Mouse (Mus musculus) kidney, embryonic 16.5 days (tissue): ENCODE data around the gene Ccdc124. TPM values are rescaled to one million over a fixed set of nuclear protein-coding genes. Genes with fewer than 3 reads are reported as not detected.

ENCODE experiments used
- ATAC-seq: fragments of 200-750 bp; cut with Nextera tagmentation; 2 replicates; pipeline ENCODE4 v1.8.0; 2017; ENCODE audit warnings: moderate TSS enrichment; ENCODE audit not compliant: low FRiP score, low TSS enrichment
- H3K27ac ChIP-seq: fragments of 300-500 bp; sonication (generic); 2 replicates; pipeline ENCODE4 v1.5.1; 2014; ENCODE audit warnings: low read length
- H3K27me3 ChIP-seq: fragments of 300-500 bp; sonication (generic); 2 replicates; pipeline ENCODE4 v1.6.1; 2014; ENCODE audit warnings: low read length, control low read depth, mixed read lengths; ENCODE audit not compliant: insufficient read depth
- H3K36me3 ChIP-seq: fragments of 300-500 bp; sonication (generic); 2 replicates; pipeline ENCODE4 v1.6.1; 2014; ENCODE audit warnings: low read length, control low read depth, mixed read lengths; ENCODE audit not compliant: insufficient read depth
- H3K4me1 ChIP-seq: fragments of 300-500 bp; sonication (generic); 2 replicates; pipeline ENCODE4 v1.6.1; 2014; ENCODE audit warnings: low read length, control low read depth, mixed read lengths; ENCODE audit not compliant: insufficient read depth
- H3K4me2 ChIP-seq: fragments of 300-500 bp; sonication (generic); replicated peaks from 2 replicates; pipeline ENCODE4 v1.6.1; 2014; ENCODE audit warnings: low read depth, low read length
- H3K4me3 ChIP-seq: fragments of 300-500 bp; sonication (generic); 2 replicates; pipeline ENCODE4 v1.5.1; 2014; ENCODE audit warnings: mild to moderate bottlenecking, low read length
- H3K9ac ChIP-seq: fragments of 300-500 bp; sonication (generic); replicated peaks from 2 replicates; pipeline ENCODE4 v1.6.1; 2014; ENCODE audit warnings: low read length
- H3K9me3 ChIP-seq: fragments of 300-500 bp; sonication (generic); 2 replicates; pipeline ENCODE4 v1.6.1; 2016; ENCODE audit warnings: low read length, control low read depth
- WGBS: fragments of 180-500 bp; shearing (Covaris S2); extraction: QIAGEN DNeasy Blood & Tissue Kit; methylation state at CpG from one replicate; pipeline ENCODE4 v1.1.7; 2014; 5-methylcytosine and 5-hydroxymethylcytosine counted together
- polyA plus RNA-seq: library from polyadenylated mRNA; unstranded; fragments of >200 nt; fragmentation: Nextera tagmentation; extraction: Ambion mirVana; gene quantifications from 2 replicates; pipeline ENCODE4 v1.2.1, GENCODE M21; 2015

The Ccdc124 gene
- polyA plus RNA-seq, 1 experiment from 2014 or later: 114 TPM

- no peak for ATAC-seq
- Histone ChIP-seq H3K4me3 (no peak overlapping the region), H3K36me3 (no peaks in the 10 kb centered on the region), H3K9me3 (no peaks in the 10 kb centered on the region), H3K27me3 (no peaks in the 10 kb centered on the region), H3K4me1 (peaks cover 3% of the 10 kb centered on the region; the same call in 1 of the 2 replicates), H3K9ac (no peak overlapping the region), H3K4me2 (no peak overlapping the region), H3K27ac (no peak overlapping the region)
- 81% methylated on average over 4 of the region's 4 CpGs for WGBS
Observed at GRCm38 (mm10) chr8:70850947-70851346, 22.8 kb downstream of the Ccdc124 start.

DNA sequence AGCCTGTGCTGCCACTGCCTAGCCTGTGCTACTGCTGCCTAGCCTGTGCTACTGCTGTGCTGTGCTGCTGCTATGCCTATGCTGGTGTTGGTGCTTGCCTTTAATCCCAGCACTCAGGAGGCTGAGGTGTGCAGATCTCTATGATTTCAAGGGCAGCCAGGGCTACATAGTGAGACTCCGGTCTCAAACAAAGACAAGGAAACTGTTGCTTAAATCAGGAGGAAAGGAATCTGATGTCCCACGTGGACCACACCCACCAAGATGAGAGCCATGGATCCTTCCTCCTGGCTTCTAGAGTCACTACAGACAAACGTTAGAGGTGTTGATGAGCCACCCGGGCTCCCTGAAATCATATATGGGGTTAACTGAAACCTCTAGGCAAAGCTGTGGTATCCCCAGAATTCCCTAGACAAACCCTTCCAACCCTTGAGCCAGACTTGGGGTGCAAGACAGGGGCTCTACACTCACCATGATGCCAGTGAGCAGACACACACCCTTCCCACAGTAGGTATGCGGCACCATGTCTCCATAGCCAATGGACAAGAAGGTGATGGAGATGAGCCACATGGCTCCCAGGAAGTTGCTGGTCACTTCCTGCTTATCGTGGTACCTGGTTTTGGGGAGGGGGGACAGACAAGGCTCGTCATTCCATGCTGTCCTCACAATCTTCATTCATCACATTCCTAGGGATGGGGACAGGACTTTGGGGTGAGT is 23.4 kb downstream of the Ccdc124 start:
- Histone ChIP-seq H3K9ac (no peak overlapping the region), H3K27ac (no peak overlapping the region), H3K4me1 (peaks cover 3% of the 10 kb centered on the region; the same call in 1 of the 2 replicates), H3K27me3 (no peaks in the 10 kb centered on the region), H3K9me3 (no peaks in the 10 kb centered on the region), H3K36me3 (no peaks in the 10 kb centered on the region), H3K4me2 (no peak overlapping the region), H3K4me3 (no peak overlapping the region)
- WGBS: 78% methylated on average over 7 of the region's 7 CpGs
- no peak for ATAC-seq

- Histone ChIP-seq H3K9ac (no peak overlapping the region), H3K4me1 (peaks cover 3% of the 10 kb centered on the region; the same call in 1 of the 2 replicates), H3K4me3 (no peak overlapping the region), H3K27me3 (no peaks in the 10 kb centered on the region), H3K36me3 (no peaks in the 10 kb centered on the region), H3K4me2 (no peak overlapping the region), H3K9me3 (no peaks in the 10 kb centered on the region), H3K27ac (no peak overlapping the region)
- ATAC-seq: no peak
- WGBS: 80% methylated on average over 3 of the region's 3 CpGs
Observed at GRCm38 (mm10) chr8:70849333-70849990, 24.3 kb downstream of the Ccdc124 start.

DNA sequence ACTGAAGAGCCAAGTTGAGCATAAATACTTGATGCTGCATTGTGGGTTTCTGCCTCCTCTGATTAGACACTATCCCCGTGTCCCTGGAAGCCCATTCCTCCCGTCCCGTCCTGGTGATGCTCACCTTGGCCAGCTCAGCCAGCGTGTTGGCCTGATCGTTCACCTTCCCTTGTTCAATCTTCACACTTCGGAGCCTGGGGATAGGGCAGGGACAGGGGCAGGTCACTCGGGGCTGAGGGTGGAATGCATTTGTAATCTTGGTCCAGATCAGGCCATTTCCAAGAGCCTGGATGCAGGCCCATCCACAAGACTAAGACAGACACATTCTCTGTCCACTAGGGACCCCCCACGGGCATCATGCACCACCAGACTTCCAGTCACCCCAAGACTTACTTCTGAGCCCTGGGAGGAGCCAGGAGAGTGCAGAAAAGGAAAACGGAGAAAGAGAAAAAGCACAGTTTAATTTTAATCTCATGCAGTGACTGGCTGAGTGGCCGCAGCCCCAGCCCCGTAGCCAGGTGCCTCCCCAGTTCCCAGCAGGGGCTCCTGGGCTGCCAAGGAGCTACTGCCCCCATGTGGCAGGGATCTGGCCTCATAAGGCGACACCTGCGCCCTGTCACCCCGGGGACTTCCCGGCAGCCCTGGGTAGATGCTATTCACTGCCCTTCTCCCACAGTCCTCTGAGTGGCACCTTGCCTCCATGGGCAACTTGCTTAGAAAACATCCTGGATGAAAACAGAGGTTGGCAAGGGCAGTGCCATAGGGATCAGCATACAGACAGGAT is 27.2 kb downstream of the Ccdc124 start:
- H3K27ac ChIP-seq: no peak overlapping the region
- 52% methylated on average over 15 of the region's 15 CpGs for WGBS
- no peaks in the 10 kb centered on the region for H3K9me3 ChIP-seq
- H3K4me2 ChIP-seq: no peak overlapping the region
- H3K4me3 ChIP-seq: no peak overlapping the region
- H3K27me3 ChIP-seq: no peaks in the 10 kb centered on the region
- H3K9ac ChIP-seq: no peak overlapping the region
- H3K36me3 ChIP-seq: no peaks in the 10 kb centered on the region
- H3K4me1 ChIP-seq: peaks cover 2% of the 10 kb centered on the region
- no peak for ATAC-seq

DNA sequence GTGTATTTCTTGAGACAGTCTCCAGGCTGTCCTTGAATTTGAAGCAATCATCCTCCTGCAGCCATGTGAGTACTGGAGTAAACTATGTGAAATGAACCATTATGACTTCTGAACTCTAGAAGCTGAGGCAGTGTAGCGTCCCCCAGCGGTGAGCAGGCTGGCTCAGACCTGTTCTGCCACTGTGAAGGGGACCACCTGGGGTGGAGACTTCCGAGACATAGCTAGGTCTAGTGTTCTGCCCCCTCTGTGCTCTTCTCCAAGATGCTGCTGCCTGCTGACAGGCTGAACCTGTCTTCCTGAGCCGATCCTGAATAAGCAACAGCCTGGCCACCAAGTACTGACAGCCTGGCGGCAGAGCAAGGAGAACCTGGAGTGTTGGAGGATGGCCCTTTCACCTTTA is 28.6 kb downstream of the Ccdc124 start:
- Histone ChIP-seq H3K4me3 (no peak overlapping the region), H3K27ac (no peak overlapping the region), H3K36me3 (no peaks in the 10 kb centered on the region), H3K9ac (no peak overlapping the region), H3K4me1 (peaks cover 15% of the 10 kb centered on the region), H3K27me3 (no peaks in the 10 kb centered on the region), H3K4me2 (no peak overlapping the region), H3K9me3 (no peaks in the 10 kb centered on the region)
- ATAC-seq: no peak
- 43% methylated on average over 5 of the region's 5 CpGs for WGBS

DNA sequence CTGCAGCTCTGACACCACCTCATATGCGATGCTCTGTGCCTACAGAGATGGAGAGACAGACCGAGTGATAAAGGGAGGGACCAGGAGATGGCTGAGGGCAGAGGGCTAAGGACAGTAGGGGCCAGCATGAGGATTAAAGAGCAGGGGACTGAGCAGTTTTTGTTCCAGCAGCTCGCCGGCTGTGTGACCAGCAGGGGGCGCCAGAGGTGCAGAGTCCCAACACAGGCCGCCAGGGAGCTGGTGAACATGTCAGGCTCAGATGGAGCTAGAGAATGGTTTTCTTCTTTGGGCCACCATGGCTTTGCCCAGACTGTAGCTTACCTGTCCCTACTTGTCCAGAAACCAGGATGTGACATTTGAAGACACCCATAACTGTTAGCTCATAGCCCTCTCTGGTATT is 29.2 kb downstream of the Ccdc124 start:
- Histone ChIP-seq H3K4me1 (peaks cover 17% of the 10 kb centered on the region), H3K27me3 (no peaks in the 10 kb centered on the region), H3K9me3 (no peaks in the 10 kb centered on the region), H3K9ac (no peak overlapping the region), H3K4me2 (no peak overlapping the region), H3K4me3 (no peak overlapping the region), H3K36me3 (no peaks in the 10 kb centered on the region), H3K27ac (no peak overlapping the region)
- ATAC-seq: no peak
- 2% methylated on average over 6 of the region's 6 CpGs for WGBS

GRCm38 (mm10) chr8:70843941-70844340 is 29.8 kb downstream of the Ccdc124 start:
- WGBS: 86% methylated on average over 8 of the region's 8 CpGs
- ATAC-seq: no peak
- no peaks in the 10 kb centered on the region for H3K27me3 ChIP-seq
- H3K4me1 ChIP-seq: peaks cover 17% of the 10 kb centered on the region
- H3K4me2 ChIP-seq: no peak overlapping the region
- no peaks in the 10 kb centered on the region for H3K9me3 ChIP-seq
- no peak overlapping the region for H3K9ac ChIP-seq
- H3K4me3 ChIP-seq: no peak overlapping the region
- no peak overlapping the region for H3K27ac ChIP-seq
- no peaks in the 10 kb centered on the region for H3K36me3 ChIP-seq

GRCm38 (mm10) chr8:70843214-70843773 is 30.4 kb downstream of the Ccdc124 start:
- Histone ChIP-seq H3K4me3 (no peak overlapping the region), H3K9me3 (no peaks in the 10 kb centered on the region), H3K36me3 (no peaks in the 10 kb centered on the region), H3K27me3 (no peaks in the 10 kb centered on the region), H3K9ac (no peak overlapping the region), H3K4me1 (peaks cover 22% of the 10 kb centered on the region), H3K27ac (no peak overlapping the region), H3K4me2 (no peak overlapping the region)
- ATAC-seq: no peak
- 80% methylated on average over 5 of the region's 5 CpGs for WGBS

DNA sequence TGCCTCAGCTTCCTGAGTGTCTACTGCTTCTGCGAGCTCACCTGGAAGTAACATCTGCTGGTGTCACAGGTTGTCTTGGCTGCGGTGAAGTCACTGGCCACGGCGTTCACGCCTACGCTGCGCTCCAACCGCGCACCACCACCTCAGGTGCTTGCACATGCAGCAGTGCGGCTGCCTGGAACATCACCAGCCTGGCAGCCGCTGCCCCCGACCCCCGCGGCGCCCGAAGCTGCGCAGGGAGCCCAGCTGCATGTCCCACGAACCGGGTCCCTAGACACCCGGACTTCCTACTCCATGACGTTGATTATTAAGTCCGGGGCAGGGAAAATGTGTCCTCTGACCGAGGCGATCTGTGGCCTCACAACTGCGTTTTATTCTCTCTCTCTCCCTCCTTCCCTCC is 31.3 kb downstream of the Ccdc124 start:
- Histone ChIP-seq H3K27me3 (no peaks in the 10 kb centered on the region), H3K27ac (no peak overlapping the region), H3K36me3 (no peaks in the 10 kb centered on the region), H3K9ac (no peak overlapping the region), H3K4me3 (no peak overlapping the region), H3K9me3 (no peaks in the 10 kb centered on the region), H3K4me1 (peaks cover 23% of the 10 kb centered on the region), H3K4me2 (no peak overlapping the region)
- no peak for ATAC-seq
- WGBS: 66% methylated on average over 25 of the region's 25 CpGs
